Mouse (Mus musculus) ES-Bruce4 (cell line): ENCODE measurements around the gene Fgfrl1. TPM values are rescaled to one million over a fixed set of nuclear protein-coding genes. Genes with fewer than 3 reads are reported as not detected.

Experiments
- H3K27ac ChIP-seq: 2 replicates; pipeline ENCODE4 v1.5.1; 2012; ENCODE audit warnings: low read length, inconsistent platforms; ENCODE audit not compliant: insufficient read depth
- H3K27me3 ChIP-seq: 2 replicates; pipeline ENCODE4 v1.6.1; 2012; ENCODE audit warnings: mild to moderate bottlenecking, low read length, inconsistent platforms; ENCODE audit not compliant: control insufficient read depth, poor library complexity, insufficient read depth, severe bottlenecking
- H3K36me3 ChIP-seq: 2 replicates; pipeline ENCODE4 v1.6.1; 2012; ENCODE audit warnings: inconsistent platforms, mild to moderate bottlenecking, low read length, moderate library complexity; ENCODE audit not compliant: control insufficient read depth, poor library complexity, insufficient read depth, severe bottlenecking
- H3K4me1 ChIP-seq: one replicate; pipeline ENCODE4 v1.8.1; 2011; ENCODE audit warnings: low read length; ENCODE audit not compliant: control insufficient read depth, insufficient read depth
- H3K4me3 ChIP-seq: 2 replicates; pipeline ENCODE4 v1.5.1; 2011; ENCODE audit warnings: low read depth, mild to moderate bottlenecking, low read length
- H3K9ac ChIP-seq: 2 replicates; pipeline ENCODE4 v1.6.1; 2012; ENCODE audit warnings: low read depth, mild to moderate bottlenecking, inconsistent platforms; ENCODE audit not compliant: poor library complexity, severe bottlenecking
- H3K9me3 ChIP-seq: replicated peaks from 2 replicates; pipeline ENCODE4 v1.6.1; 2012; ENCODE audit warnings: mild to moderate bottlenecking, low read length, inconsistent platforms; ENCODE audit not compliant: control insufficient read depth, poor library complexity, insufficient read depth, severe bottlenecking
- CTCF ChIP-seq: IDR thresholded peaks from one replicate; pipeline ENCODE4 v1.8.1; 2011; ENCODE audit warnings: low read depth, low read length
- EP300 ChIP-seq: IDR thresholded peaks from 2 replicates; pipeline ENCODE4 v1.6.1; 2011; ENCODE audit warnings: low read depth, low read length; ENCODE audit not compliant: insufficient read depth
- POLR2A ChIP-seq: IDR thresholded peaks from one replicate; pipeline ENCODE4 v1.8.1; 2011; ENCODE audit warnings: low read length; ENCODE audit not compliant: insufficient read depth
- polyA plus RNA-seq: library from polyadenylated mRNA; stranded (reverse); fragments of >200 nt; gene quantifications from 2 replicates; pipeline ENCODE4 v1.2.4, GENCODE M21; 2011; ENCODE audit warnings: low read depth; ENCODE audit not compliant: missing spikeins, insufficient read depth, insufficient read length

Fgfrl1 gene
- polyA plus RNA-seq, 1 experiment = 8.9 TPM

- Histone ChIP-seq H3K27ac (no peak overlapping the region), H3K9ac (no peak overlapping the region), H3K27me3 (no peaks in the 10 kb centered on the region), H3K36me3 (peaks cover 2% of the 10 kb centered on the region; the same call in 1 of the 2 replicates), H3K4me3 (no peak overlapping the region), H3K4me1 (no peaks in the 10 kb centered on the region), H3K9me3 (no peaks in the 10 kb centered on the region)
- TF ChIP-seq EP300 (no peak), POLR2A (no peak), CTCF (no peak)
Measured at GRCm38 (mm10) chr5:108655381-108655780, 36.8 kb upstream of the Fgfrl1 start.

DNA sequence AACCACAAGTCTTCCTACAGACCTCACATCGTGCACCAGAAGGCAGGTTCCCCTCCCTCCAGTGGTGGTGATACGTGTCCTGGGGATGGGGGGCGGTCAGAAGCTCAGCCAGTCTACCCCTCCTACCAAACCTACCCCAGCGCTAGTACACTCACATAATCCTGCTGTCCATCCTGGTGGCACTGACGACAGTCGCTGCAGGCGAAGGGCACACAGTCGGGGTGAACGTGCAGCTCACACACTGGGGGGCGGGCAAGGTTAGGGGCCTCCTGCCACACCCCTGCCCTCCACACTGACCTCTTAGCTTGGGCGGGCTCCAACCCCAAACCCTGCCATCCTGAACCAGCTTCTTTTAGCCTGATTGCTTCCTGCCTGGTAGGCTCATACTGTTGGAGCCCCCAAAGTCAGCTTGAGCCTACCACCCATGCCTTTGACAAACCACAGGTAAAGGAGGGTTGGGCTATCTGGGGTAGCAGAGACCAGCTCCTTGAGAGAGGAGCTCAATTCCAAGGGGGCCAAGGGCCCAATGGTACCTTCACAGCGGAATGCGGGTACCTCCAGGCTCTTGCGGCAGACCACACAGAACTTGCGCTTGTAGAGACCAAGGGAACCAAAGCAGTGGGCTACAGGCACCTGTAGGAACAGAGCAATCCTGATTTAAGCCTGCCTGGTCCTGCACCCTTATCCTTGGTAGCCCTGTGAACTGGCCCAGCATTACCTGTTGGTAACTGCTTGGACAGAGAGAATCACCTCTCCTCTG is 36.1 kb upstream of the Fgfrl1 start:
- no peaks in the 10 kb centered on the region for H3K9me3 ChIP-seq
- no peaks in the 10 kb centered on the region for H3K27me3 ChIP-seq
- no peak overlapping the region for H3K9ac ChIP-seq
- peaks cover 2% of the 10 kb centered on the region; the same call in 1 of the 2 replicates for H3K36me3 ChIP-seq
- no peak overlapping the region for H3K4me3 ChIP-seq
- H3K27ac ChIP-seq = no peak overlapping the region
- no peak for TF ChIP-seq EP300
- TF ChIP-seq POLR2A = no peak
- TF ChIP-seq CTCF = no peak
- H3K4me1 ChIP-seq = no peaks in the 10 kb centered on the region

DNA sequence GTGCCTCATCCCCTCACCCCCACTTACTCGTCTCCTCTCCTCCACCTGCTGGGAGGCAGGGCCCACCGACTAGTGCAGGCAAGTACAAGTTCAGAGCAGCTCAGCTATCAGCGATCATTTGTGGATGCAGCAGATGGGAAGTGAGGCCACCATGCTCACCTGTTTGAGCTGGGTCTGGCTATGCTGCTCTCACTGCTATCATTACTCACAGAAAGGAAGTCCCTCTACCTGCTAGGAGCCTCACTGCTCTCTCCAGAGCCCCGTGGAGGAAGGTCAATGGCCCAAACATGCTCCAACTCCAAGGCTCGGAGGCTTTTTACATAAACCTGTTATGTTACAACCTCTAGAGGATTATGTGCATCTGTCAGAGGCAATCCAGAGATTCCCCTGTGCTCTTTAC is 34.8 kb upstream of the Fgfrl1 start:
- TF ChIP-seq EP300 (no peak), POLR2A (no peak), CTCF (no peak)

DNA sequence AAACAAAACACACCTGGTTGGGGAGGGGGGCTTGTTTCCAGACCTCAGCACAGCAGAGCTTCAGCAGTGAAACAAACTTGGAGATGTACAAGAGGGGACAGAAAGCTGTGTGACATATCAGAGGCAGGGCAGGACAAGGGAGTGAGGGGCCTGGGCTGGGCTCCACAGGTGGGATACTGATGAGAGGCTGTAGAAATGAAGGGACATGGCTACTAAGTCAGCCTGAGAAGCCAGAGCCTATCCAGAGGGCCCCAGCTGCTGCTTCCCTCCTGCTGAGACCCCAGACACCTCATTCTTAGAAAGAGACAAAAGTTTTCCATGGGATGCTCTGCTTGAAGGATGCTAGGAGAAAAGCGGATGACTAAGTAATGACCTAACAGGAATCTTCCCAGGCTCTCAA is 33.6 kb upstream of the Fgfrl1 start:
- no peak overlapping the region for H3K9ac ChIP-seq
- TF ChIP-seq EP300 (no peak), CTCF (no peak), POLR2A (no peak)
- no peaks in the 10 kb centered on the region for H3K4me1 ChIP-seq
- no peak overlapping the region for H3K27ac ChIP-seq
- H3K27me3 ChIP-seq = no peaks in the 10 kb centered on the region
- no peak overlapping the region for H3K4me3 ChIP-seq
- no peaks in the 10 kb centered on the region for H3K9me3 ChIP-seq
- no peaks in the 10 kb centered on the region; the same call in 1 of the 2 replicates for H3K36me3 ChIP-seq

More for the DNA sequence above, 34.8 kb upstream of the Fgfrl1 start:
- Histone ChIP-seq H3K9me3 (no peaks in the 10 kb centered on the region), H3K9ac (no peak overlapping the region), H3K4me3 (no peak overlapping the region), H3K27ac (no peak overlapping the region), H3K36me3 (peaks cover 2% of the 10 kb centered on the region; the same call in 1 of the 2 replicates), H3K27me3 (no peaks in the 10 kb centered on the region), H3K4me1 (no peaks in the 10 kb centered on the region)

GRCm38 (mm10) chr5:108659698-108660631 is 32.2 kb upstream of the Fgfrl1 start, which contains the start of gene Idua:
TSS of gene Idua (plus strand) at chr5:108660331.
- peak within 1 kb of the TSS; percentile 32 for H3K9ac ChIP-seq
- no peaks in the 10 kb centered on the region for H3K36me3 ChIP-seq
- H3K4me3 ChIP-seq = peak within 1 kb of the TSS; percentile 56
- no peak for TF ChIP-seq EP300
- TF ChIP-seq POLR2A = no peak
- TF ChIP-seq CTCF = no peak
- no peaks in the 10 kb centered on the region for H3K9me3 ChIP-seq
- H3K27ac ChIP-seq = peak within 1 kb of the TSS; percentile 4; the same call in 1 of the 2 replicates
- no peaks in the 10 kb centered on the region for H3K4me1 ChIP-seq
- no peaks in the 10 kb centered on the region for H3K27me3 ChIP-seq
